Mouse (Mus musculus): ENCODE data around the gene Ankrd12. TPM values are rescaled to one million over a fixed set of nuclear protein-coding genes. Genes with fewer than 3 reads are reported as not detected.
"Not testable (repeated sequence)": the region's sequence is repeated elsewhere in the genome, so short reads cannot be mapped to it uniquely, and the experiment has no call there.

Ankrd12 gene
- total RNA-seq, 2 experiments from 2014 or later: 15.8 to 22.5 TPM

- no peak for DNase-seq (ENCODE audit: low spot score)
- intact Hi-C loops (cut with DNase I): no loop called here
Observed at GRCm38 (mm10) chr17:66007892-66008291, 69.0 kb downstream of the Ankrd12 start.

- intact Hi-C loops (cut with DNase I): no loop called here
- DNase-seq (ENCODE audit: low spot score): no peak
Observed at GRCm38 (mm10) chr17:66007473-66007872, 69.4 kb downstream of the Ankrd12 start.

GRCm38 (mm10) chr17:65988151-65988820 is 88.6 kb downstream of the Ankrd12 start:
- no peak for DNase-seq (ENCODE audit: low spot score)
- intact Hi-C loops (cut with DNase I): no loop called here

GRCm38 (mm10) chr17:65976720-65977119 is 100.2 kb downstream of the Ankrd12 start:
- intact Hi-C loops (cut with DNase I): not testable (repeated sequence)

GRCm38 (mm10) chr17:65967751-65968150 is 109.1 kb downstream of the Ankrd12 start:
- no peak for DNase-seq (ENCODE audit: low spot score)
- intact Hi-C loops (cut with DNase I): no loop called here

More at GRCm38 (mm10) chr17:65976720-65977119, 100.2 kb downstream of the Ankrd12 start:
- not testable (repeated sequence) for DNase-seq (ENCODE audit: low spot score)

- intact Hi-C loops (cut with DNase I): no loop called here
- DNase-seq (ENCODE audit: low spot score): no peak
Observed at GRCm38 (mm10) chr17:65962263-65962662, 114.6 kb downstream of the Ankrd12 start.

GRCm38 (mm10) chr17:65961606-65962136 is 115.2 kb downstream of the Ankrd12 start:
- intact Hi-C loops (cut with DNase I): no loop called here
- no peak for DNase-seq (ENCODE audit: low spot score)

- intact Hi-C loops (cut with DNase I): no loop called here
- DNase-seq (ENCODE audit: low spot score): no peak
Observed at GRCm38 (mm10) chr17:65959011-65959410, 117.9 kb downstream of the Ankrd12 start.

GRCm38 (mm10) chr17:65958366-65958765 is 118.5 kb downstream of the Ankrd12 start:
- intact Hi-C loops (cut with DNase I): no loop called here

GRCm38 (mm10) chr17:65957782-65958325 is 119.0 kb downstream of the Ankrd12 start:
- intact Hi-C loops (cut with DNase I): no loop called here
- DNase-seq (ENCODE audit: low spot score): no peak

More at GRCm38 (mm10) chr17:65958366-65958765, 118.5 kb downstream of the Ankrd12 start:
- DNase-seq (ENCODE audit: low spot score): no peak

- DNase-seq (ENCODE audit: low spot score): peak; percentile 35
- intact Hi-C loops (cut with DNase I): no loop called here
Observed at GRCm38 (mm10) chr17:65956993-65957781, 119.7 kb downstream of the Ankrd12 start.

- DNase-seq (ENCODE audit: low spot score): no peak
- intact Hi-C loops (cut with DNase I): no loop called here
Observed at GRCm38 (mm10) chr17:65956140-65956539, 120.7 kb downstream of the Ankrd12 start.

- intact Hi-C loops (cut with DNase I): loop anchor here (5.0 kb wide), 2 partner anchors 67 to 148 kb away; partner anchors contain the start of genes Ndufv2 and Ralbp1
- DNase-seq (ENCODE audit: low spot score): no peak
Observed at GRCm38 (mm10) chr17:65953959-65954358, 122.9 kb downstream of the Ankrd12 start.

GRCm38 (mm10) chr17:65952083-65952482 is 124.8 kb downstream of the Ankrd12 start:
- DNase-seq (ENCODE audit: low spot score): no peak
- intact Hi-C loops (cut with DNase I): loop anchor here (5.0 kb wide), 2 partner anchors 65 to 150 kb away; partner anchors contain the start of genes Ndufv2 and Ralbp1

- DNase-seq (ENCODE audit: low spot score): peak; percentile 88
- intact Hi-C loops (cut with DNase I): loop anchor here (2.0 to 5.0 kb wide), 3 partner anchors 64 to 151 kb away; partner anchors contain the start of genes Ndufv2 and Ralbp1
Observed at GRCm38 (mm10) chr17:65950622-65951404, 126.1 kb downstream of the Ankrd12 start, which contains the start of gene Twsg1. Twsg1 (minus strand) TSS chr17:65951226.

GRCm38 (mm10) chr17:65950183-65950582 is 126.7 kb downstream of the Ankrd12 start:
- intact Hi-C loops (cut with DNase I): loop anchor here (2.0 to 5.0 kb wide), 3 partner anchors 63 to 152 kb away; partner anchors contain the start of genes Ndufv2 and Ralbp1
- DNase-seq (ENCODE audit: low spot score): no peak

GRCm38 (mm10) chr17:65947307-65947706 is 129.6 kb downstream of the Ankrd12 start:
- intact Hi-C loops (cut with DNase I): no loop called here
- DNase-seq (ENCODE audit: low spot score): no peak

- intact Hi-C loops (cut with DNase I): no loop called here
- no peak for DNase-seq (ENCODE audit: low spot score)
Observed at GRCm38 (mm10) chr17:65945420-65945819, 131.5 kb downstream of the Ankrd12 start.

- DNase-seq (ENCODE audit: low spot score): no peak
- intact Hi-C loops (cut with DNase I): no loop called here
Observed at GRCm38 (mm10) chr17:65942394-65942793, 134.5 kb downstream of the Ankrd12 start.

Measured in heart, postnatal 25 days (tissue).